Mouse (Mus musculus) liver, embryonic 14.5 days (tissue): ENCODE results near the gene Wfdc15b.

ENCODE experiments used
- CTCF ChIP-seq: IDR thresholded peaks from 2 replicates; pipeline ENCODE4 v1.5.1; 2016; ENCODE audit warnings: antibody characterized with exemption, low read depth, control low read depth
- EP300 ChIP-seq: IDR thresholded peaks from 2 replicates; pipeline ENCODE4 v1.6.1; 2016; ENCODE audit warnings: antibody characterized with exemption, low read depth

DNA sequence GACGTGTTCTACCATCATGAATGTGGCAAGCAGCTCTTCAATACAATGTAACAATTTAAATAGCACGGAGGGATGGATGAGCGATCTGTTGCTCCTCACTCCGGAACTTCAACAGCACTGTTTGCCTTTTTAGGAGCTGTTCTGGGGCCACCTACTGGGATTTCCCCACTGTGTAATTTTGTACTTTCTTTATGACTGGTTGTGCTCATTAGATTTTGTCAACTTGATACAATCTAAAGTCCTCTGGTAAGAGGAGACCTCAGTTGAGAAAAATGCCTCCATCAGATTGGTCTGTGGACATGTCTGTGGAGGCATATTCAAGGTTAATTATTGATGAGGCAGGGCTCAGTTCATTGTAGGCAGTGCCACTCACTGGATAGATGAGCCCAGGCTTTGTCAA lies 10.6 kb downstream of the Wfdc15b start:
- TF ChIP-seq EP300, result no peak
- TF ChIP-seq CTCF, result no peak
